Mouse (Mus musculus): ENCODE data around the gene Cd48. TPM values are rescaled to one million over a fixed set of nuclear protein-coding genes. Genes with fewer than 3 reads are reported as not detected.

Cd48 gene
- polyA plus RNA-seq, 1 experiment: 50.3 TPM

- Histone ChIP-seq H3K4me3 (ENCODE audit: extremely low read depth, insufficient read depth, insufficient read length) (no peak overlapping the region), H3K4me1 (ENCODE audit: control insufficient read depth, insufficient read depth, insufficient read length) (no peaks in the 10 kb centered on the region), H3K27me3 (ENCODE audit: control insufficient read depth, insufficient read depth, low read length) (no peaks in the 10 kb centered on the region), H3K36me3 (ENCODE audit: control insufficient read depth, insufficient read depth, low read length) (no peaks in the 10 kb centered on the region), H3K27ac (ENCODE audit: insufficient read depth, low read length) (no peak overlapping the region)
- DNase-seq (ENCODE audit: low read depth in 1 of 2, low spot score in 2 of 2): no peak
- TF ChIP-seq CTCF (IDR thresholded peaks at IDR 0.05; ENCODE audit: extremely low read depth, insufficient read depth, insufficient read length, insufficient replicate concordance) (no peak), POLR2A (IDR thresholded peaks at IDR 0.05; ENCODE audit: low read depth, low read length) (no peak)
These were observed 49.4 kb downstream of the Cd48 start for GRCm38 (mm10) chr1:171731195-171731594.

- H3K36me3 ChIP-seq (ENCODE audit: control insufficient read depth, insufficient read depth, low read length): no peaks in the 10 kb centered on the region
- H3K27ac ChIP-seq (ENCODE audit: insufficient read depth, low read length): no peak overlapping the region
- H3K4me1 ChIP-seq (ENCODE audit: control insufficient read depth, insufficient read depth, insufficient read length): no peaks in the 10 kb centered on the region
- DNase-seq (ENCODE audit: low read depth in 1 of 2, low spot score in 2 of 2): no peak
- 50% methylated on average over 6 of the region's 6 CpGs for WGBS
- H3K27me3 ChIP-seq (ENCODE audit: control insufficient read depth, insufficient read depth, low read length): no peaks in the 10 kb centered on the region
- H3K4me3 ChIP-seq (ENCODE audit: extremely low read depth, insufficient read depth, insufficient read length): no peak overlapping the region
- TF ChIP-seq POLR2A (IDR thresholded peaks at IDR 0.05; ENCODE audit: low read depth, low read length) (no peak), CTCF (IDR thresholded peaks at IDR 0.05; ENCODE audit: extremely low read depth, insufficient read depth, insufficient read length, insufficient replicate concordance) (no peak)
These were observed 53.1 kb downstream of the Cd48 start for GRCm38 (mm10) chr1:171734898-171735297.

GRCm38 (mm10) chr1:171748127-171748969, 66.5 kb downstream of the Cd48 start:
- no peak for DNase-seq (ENCODE audit: low read depth in 1 of 2, low spot score in 2 of 2)
- no peaks in the 10 kb centered on the region for H3K27me3 ChIP-seq (ENCODE audit: control insufficient read depth, insufficient read depth, low read length)
- H3K27ac ChIP-seq (ENCODE audit: insufficient read depth, low read length): no peak overlapping the region
- WGBS: 53% methylated on average over 3 of the region's 3 CpGs
- TF ChIP-seq POLR2A (IDR thresholded peaks at IDR 0.05; ENCODE audit: low read depth, low read length) (no peak), CTCF (IDR thresholded peaks at IDR 0.05; ENCODE audit: extremely low read depth, insufficient read depth, insufficient read length, insufficient replicate concordance) (no peak)
- no peaks in the 10 kb centered on the region for H3K36me3 ChIP-seq (ENCODE audit: control insufficient read depth, insufficient read depth, low read length)
- H3K4me1 ChIP-seq (ENCODE audit: control insufficient read depth, insufficient read depth, insufficient read length): peaks cover 7% of the 10 kb centered on the region
- no peak overlapping the region for H3K4me3 ChIP-seq (ENCODE audit: extremely low read depth, insufficient read depth, insufficient read length)

Other genes with a start within 250 kb of the Cd48 start
- gene F11r, start 244.5 kb upstream of the Cd48 start, polyA plus RNA-seq (2012; rRNA removed): 8.8 and 9.6 TPM in 2 replicates
- gene Alyref2, start 178.5 kb upstream of the Cd48 start, polyA plus RNA-seq (2012; rRNA removed): 5.1 and 6.7 TPM in 2 replicates
- 1.3 TPM in 1 of 2 replicates, not detected in the other for gene Itln1, start 146.7 kb upstream of the Cd48 start, polyA plus RNA-seq (2012; rRNA removed)
- gene Cd244a, start 122.8 kb upstream of the Cd48 start, polyA plus RNA-seq (2012; rRNA removed): 5.7 and 6.8 TPM in 2 replicates
- gene Ly9, start 74.6 kb upstream of the Cd48 start, polyA plus RNA-seq (2012; rRNA removed): 23.8 and 27.7 TPM in 2 replicates
- 9.6 and 12.3 TPM in 2 replicates for gene Slamf7, start 29.0 kb upstream of the Cd48 start, polyA plus RNA-seq (2012; rRNA removed)
- gene Slamf1, start 85.1 kb downstream of the Cd48 start, polyA plus RNA-seq (2012; rRNA removed): 3.7 and 4.5 TPM in 2 replicates
- gene Cd84, start 157.7 kb downstream of the Cd48 start, polyA plus RNA-seq (2012; rRNA removed): 8.4 and 10.9 TPM in 2 replicates
- 2.1 and 3.7 TPM in 2 replicates for gene Gm10521, start 213.7 kb downstream of the Cd48 start, polyA plus RNA-seq (2012; rRNA removed)
- 17.1 and 22.0 TPM in 2 replicates for gene Slamf6, start 235.5 kb downstream of the Cd48 start, polyA plus RNA-seq (2012; rRNA removed)

Data from spleen, adult 2 months (tissue).